Mouse (Mus musculus) limb, embryonic 10.5 days (tissue): Measurements from ENCODE around the gene Nrde2. TPM values are rescaled to one million over a fixed set of nuclear protein-coding genes. Genes with fewer than 3 reads are reported as not detected.
"Not testable (repeated sequence)": the region's sequence is repeated elsewhere in the genome, so short reads cannot be mapped to it uniquely, and the experiment has no call there.

ENCODE experiments used
- DNase-seq: peaks from one replicate; pipeline ENCODE4 v3.0.0-alpha.2; 2017; ENCODE audit warnings: low spot score
- H3K27ac ChIP-seq: fragments of 300-500 bp; sonication (generic); 2 replicates; pipeline ENCODE4 v1.5.1; 2016; ENCODE audit warnings: mild to moderate bottlenecking
- H3K27me3 ChIP-seq: fragments of 300-500 bp; sonication (generic); 2 replicates; pipeline ENCODE4 v1.6.1; 2016; ENCODE audit warnings: low read depth, mild to moderate bottlenecking; ENCODE audit not compliant: poor library complexity, severe bottlenecking
- H3K36me3 ChIP-seq: fragments of 300-500 bp; sonication (generic); 2 replicates; pipeline ENCODE4 v1.6.1; 2016; ENCODE audit warnings: mild to moderate bottlenecking, moderate library complexity
- H3K4me1 ChIP-seq: fragments of 300-500 bp; sonication (generic); 2 replicates; pipeline ENCODE4 v1.6.1; 2016
- H3K4me3 ChIP-seq: fragments of 300-500 bp; sonication (generic); 2 replicates; pipeline ENCODE4 v1.5.1; 2016; ENCODE audit warnings: mild to moderate bottlenecking, moderate library complexity
- H3K9me3 ChIP-seq: fragments of 300-500 bp; sonication (generic); replicated peaks from 2 replicates; pipeline ENCODE4 v1.6.1; 2016; ENCODE audit warnings: mild to moderate bottlenecking
- WGBS: fragments of 180-500 bp; shearing (Covaris S2); methylation state at CpG from one replicate; pipeline ENCODE4 v1.1.7; 2016; 5-methylcytosine and 5-hydroxymethylcytosine counted together
- polyA plus RNA-seq: library from polyadenylated mRNA; unstranded; fragments of >200 nt; fragmentation: Nextera tagmentation; extraction: Ambion mirVana; gene quantifications from 2 replicates; pipeline ENCODE4 v1.2.1, GENCODE M21; 2016

Nrde2 gene
- polyA plus RNA-seq, 1 experiment from 2014 or later = 16.3 TPM

DNA sequence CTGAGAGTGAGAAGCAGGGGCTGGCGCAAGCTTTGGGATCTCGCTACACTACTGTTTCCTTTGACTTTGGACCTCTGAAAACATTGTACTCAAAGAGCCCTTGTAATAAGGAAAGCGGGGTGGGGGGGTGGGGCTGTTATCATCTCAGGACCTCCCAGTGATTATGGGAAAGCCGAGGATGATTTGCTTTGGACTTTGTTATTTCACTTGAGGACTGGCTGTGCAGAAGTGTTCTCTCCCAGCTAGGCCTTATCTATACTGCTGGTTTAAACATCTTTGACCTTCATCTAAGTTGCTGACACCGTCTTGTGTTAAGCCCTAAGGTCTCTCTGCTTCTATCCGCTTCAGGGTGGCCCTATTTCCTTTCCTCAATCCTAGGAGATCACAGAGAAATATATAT is 31.3 kb upstream of the Nrde2 start:
- Histone ChIP-seq H3K36me3 (no peaks in the 10 kb centered on the region), H3K9me3 (no peaks in the 10 kb centered on the region), H3K4me3 (no peak overlapping the region), H3K27me3 (no peaks in the 10 kb centered on the region), H3K27ac (no peak overlapping the region), H3K4me1 (peaks cover 14% of the 10 kb centered on the region; the same call in 1 of the 2 replicates)
- no peak for DNase-seq
- WGBS = 89% methylated on average over 6 of the region's 6 CpGs

GRCm38 (mm10) chr12:100187756-100188430 is 28.4 kb upstream of the Nrde2 start:
- Histone ChIP-seq H3K9me3 (no peaks in the 10 kb centered on the region), H3K4me3 (peak overlapping the region; percentile 70), H3K27me3 (no peaks in the 10 kb centered on the region), H3K4me1 (peaks cover 21% of the 10 kb centered on the region), H3K27ac (peak overlapping the region; percentile 98), H3K36me3 (no peaks in the 10 kb centered on the region)
- 2% methylated on average over 29 of the region's 29 CpGs for WGBS
- no peak for DNase-seq

DNA sequence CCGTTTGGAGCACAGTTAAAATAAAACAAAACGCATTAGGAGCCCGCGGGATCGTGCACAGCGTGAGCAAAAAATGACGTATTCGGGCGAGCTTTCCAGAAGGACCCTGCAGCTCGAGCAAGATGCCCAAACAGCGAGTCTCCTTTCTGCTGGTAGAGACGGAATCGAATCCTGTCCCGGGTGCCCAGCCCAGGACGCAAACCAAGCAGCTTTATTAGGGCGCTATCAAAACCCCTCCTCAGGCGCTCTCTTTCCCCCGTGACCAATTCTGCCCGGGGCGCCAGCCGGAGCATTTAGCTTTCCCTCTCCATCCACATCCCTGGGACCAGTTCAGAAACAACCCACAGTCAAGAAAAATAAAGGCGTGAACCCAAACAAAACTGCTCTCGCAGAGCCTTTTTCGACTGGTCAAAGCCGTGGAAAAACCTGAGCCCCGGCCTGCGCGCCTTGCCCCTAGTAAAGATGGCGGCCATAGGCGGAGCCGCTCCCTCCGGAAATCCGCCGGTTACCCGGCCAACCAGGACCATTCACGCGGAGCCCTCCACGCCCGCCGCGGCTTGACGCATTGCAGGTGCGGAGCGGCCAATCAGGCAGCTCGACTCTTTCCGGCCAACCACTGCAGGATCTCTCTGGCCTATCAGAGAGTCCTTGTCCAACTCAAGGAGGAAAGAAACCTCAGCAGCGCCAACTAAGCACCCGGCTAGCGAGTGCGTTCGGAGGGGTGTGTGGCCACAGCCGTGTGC is 27.7 kb upstream of the Nrde2 start:
- Histone ChIP-seq H3K27me3 (no peaks in the 10 kb centered on the region), H3K36me3 (no peaks in the 10 kb centered on the region), H3K9me3 (no peaks in the 10 kb centered on the region), H3K4me1 (peaks cover 21% of the 10 kb centered on the region), H3K27ac (peak overlapping the region; percentile 98), H3K4me3 (peak overlapping the region; percentile 70)
- WGBS = under 1% methylated on average over 52 of the region's 52 CpGs
- DNase-seq = peak; percentile 99

DNA sequence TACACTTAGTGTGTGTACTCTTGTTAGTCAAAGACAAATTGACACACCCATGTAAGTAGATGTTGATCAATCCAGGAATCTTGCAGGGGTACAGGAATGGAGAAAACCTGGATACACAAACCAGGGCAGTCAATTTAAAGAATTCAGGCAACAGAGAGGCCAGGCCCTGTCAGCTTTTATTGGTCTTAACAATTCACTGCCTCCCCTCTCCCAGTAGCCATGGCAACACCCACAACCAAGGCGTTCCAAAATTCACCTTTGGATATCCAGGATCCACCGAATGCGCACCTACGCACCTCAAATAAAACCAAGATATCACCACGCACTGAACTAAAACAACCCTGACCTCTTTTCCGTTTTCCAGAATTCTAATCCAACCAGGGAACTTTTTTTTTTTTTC is 26.9 kb upstream of the Nrde2 start:
- H3K9me3 ChIP-seq = no peaks in the 10 kb centered on the region
- H3K27me3 ChIP-seq = no peaks in the 10 kb centered on the region
- DNase-seq = peak; percentile 64
- peak overlapping the region; percentile 70 for H3K4me3 ChIP-seq
- H3K27ac ChIP-seq = peak overlapping the region; percentile 98
- H3K4me1 ChIP-seq = peaks cover 23% of the 10 kb centered on the region
- no peaks in the 10 kb centered on the region for H3K36me3 ChIP-seq
- 9% methylated on average over 6 of the region's 6 CpGs for WGBS

DNA sequence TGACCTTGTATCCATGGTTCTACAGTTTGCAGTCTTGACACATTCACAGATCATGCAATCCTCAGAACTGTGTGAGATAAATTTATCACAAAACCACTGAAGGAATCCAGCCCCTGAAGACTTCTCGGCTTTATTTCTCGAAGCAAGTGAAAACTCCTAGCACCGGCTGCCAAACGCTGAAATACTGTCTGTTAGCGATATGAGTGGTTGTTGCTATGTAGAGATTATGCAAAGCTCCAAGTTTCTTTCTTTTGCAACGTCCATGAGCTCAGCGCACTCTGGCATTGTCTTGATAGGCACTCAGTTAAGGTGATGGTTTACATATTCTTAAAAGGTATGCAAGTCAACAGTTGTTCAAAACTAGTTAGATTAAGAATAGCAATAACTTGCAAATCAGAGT is 26.4 kb upstream of the Nrde2 start:
- Histone ChIP-seq H3K27ac (peak overlapping the region; percentile 98), H3K4me1 (peaks cover 27% of the 10 kb centered on the region), H3K9me3 (no peaks in the 10 kb centered on the region), H3K4me3 (no peak overlapping the region), H3K36me3 (no peaks in the 10 kb centered on the region), H3K27me3 (no peaks in the 10 kb centered on the region)
- DNase-seq = no peak
- WGBS = 84% methylated on average over 7 of the region's 7 CpGs

DNA sequence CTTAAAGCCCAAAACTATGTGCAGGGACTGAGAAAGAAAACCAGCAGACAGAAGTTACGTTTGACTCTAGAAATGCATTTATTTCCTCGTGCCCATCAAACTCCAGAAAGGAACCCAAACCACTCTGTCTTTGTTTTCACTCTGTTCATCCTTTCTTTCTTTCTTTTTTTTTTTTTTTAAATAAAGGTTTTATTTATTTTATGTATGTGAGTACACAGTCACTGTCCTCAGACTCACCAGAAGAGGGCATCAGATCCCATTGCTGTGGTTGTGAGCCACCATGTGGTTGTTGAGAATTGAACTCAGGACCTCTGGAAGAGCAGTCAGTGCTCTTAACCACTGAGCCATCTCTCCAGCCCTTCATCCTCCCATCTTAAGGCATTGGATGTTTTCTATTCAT is 25.5 kb upstream of the Nrde2 start:
- DNase-seq, H3K36me3 ChIP-seq, H3K27me3 ChIP-seq, H3K27ac ChIP-seq, H3K9me3 ChIP-seq, H3K4me3 ChIP-seq: not testable (repeated sequence)
- H3K4me1 ChIP-seq = peaks cover 30% of the 10 kb centered on the region
- 90% methylated on average over 2 of the region's 2 CpGs for WGBS

GRCm38 (mm10) chr12:100183970-100184369 is 24.5 kb upstream of the Nrde2 start:
- WGBS = 48% methylated on average over 5 of the region's 5 CpGs
- Histone ChIP-seq H3K4me1 (peaks cover 34% of the 10 kb centered on the region), H3K4me3 (no peak overlapping the region), H3K27me3 (no peaks in the 10 kb centered on the region), H3K27ac (no peak overlapping the region), H3K9me3 (no peaks in the 10 kb centered on the region), H3K36me3 (no peaks in the 10 kb centered on the region)
- no peak for DNase-seq

DNA sequence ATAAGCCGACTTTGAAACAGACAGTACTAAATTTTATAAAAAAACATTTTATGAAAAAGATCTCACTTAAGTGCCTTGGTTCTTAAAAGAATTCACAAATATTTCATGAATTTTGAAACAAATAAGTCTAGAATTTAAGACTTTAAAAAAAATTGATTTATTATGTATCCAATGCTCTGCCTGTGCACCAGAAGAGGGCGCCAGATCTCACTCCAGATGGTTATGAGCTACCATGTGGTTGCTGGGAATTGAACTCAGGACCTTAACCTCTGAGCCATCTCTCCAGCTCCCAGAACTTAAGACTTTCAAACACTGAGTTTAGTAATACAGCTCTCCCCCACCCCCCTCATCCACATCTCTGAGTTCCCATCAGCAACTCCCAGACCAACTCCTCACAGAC is 23.2 kb upstream of the Nrde2 start:
- Histone ChIP-seq H3K27me3 (no peaks in the 10 kb centered on the region), H3K36me3 (no peaks in the 10 kb centered on the region), H3K27ac (no peak overlapping the region), H3K4me1 (peaks cover 39% of the 10 kb centered on the region), H3K9me3 (no peaks in the 10 kb centered on the region), H3K4me3 (no peak overlapping the region)
- DNase-seq = no peak
- WGBS = 83% methylated on average over 2 of the region's 2 CpGs

DNA sequence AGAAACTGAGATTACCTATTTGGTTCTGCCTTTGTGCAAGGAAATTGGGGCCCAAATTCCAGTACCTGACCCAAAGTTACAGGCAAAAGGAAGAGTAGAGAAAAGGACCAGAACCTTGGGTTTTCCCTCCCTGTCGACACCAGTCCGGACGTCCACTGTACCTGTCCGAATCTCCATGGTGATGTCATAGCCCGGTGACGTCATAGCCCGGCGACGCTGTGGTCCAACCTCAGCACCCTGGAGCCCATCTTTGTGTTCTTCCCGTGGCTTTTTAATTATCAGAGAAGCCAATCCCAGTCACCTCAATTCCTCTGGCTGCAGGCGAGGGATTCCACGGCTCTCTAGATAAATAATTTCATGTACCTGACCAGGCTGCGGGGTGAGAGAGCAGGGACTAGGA is 21.3 kb upstream of the Nrde2 start:
- no peak for DNase-seq
- 91% methylated on average over 13 of the region's 13 CpGs for WGBS

GRCm38 (mm10) chr12:100178898-100179440 is 19.5 kb upstream of the Nrde2 start:
- 40% methylated on average over 6 of the region's 6 CpGs for WGBS
- Histone ChIP-seq H3K9me3 (no peaks in the 10 kb centered on the region), H3K4me1 (peaks cover 53% of the 10 kb centered on the region), H3K27me3 (no peaks in the 10 kb centered on the region), H3K36me3 (no peaks in the 10 kb centered on the region), H3K4me3 (no peak overlapping the region), H3K27ac (no peak overlapping the region)
- DNase-seq = no peak

More for the DNA sequence above, 21.3 kb upstream of the Nrde2 start:
- Histone ChIP-seq H3K4me1 (peaks cover 50% of the 10 kb centered on the region), H3K4me3 (no peak overlapping the region), H3K27me3 (no peaks in the 10 kb centered on the region), H3K36me3 (no peaks in the 10 kb centered on the region), H3K27ac (no peak overlapping the region), H3K9me3 (no peaks in the 10 kb centered on the region)

DNA sequence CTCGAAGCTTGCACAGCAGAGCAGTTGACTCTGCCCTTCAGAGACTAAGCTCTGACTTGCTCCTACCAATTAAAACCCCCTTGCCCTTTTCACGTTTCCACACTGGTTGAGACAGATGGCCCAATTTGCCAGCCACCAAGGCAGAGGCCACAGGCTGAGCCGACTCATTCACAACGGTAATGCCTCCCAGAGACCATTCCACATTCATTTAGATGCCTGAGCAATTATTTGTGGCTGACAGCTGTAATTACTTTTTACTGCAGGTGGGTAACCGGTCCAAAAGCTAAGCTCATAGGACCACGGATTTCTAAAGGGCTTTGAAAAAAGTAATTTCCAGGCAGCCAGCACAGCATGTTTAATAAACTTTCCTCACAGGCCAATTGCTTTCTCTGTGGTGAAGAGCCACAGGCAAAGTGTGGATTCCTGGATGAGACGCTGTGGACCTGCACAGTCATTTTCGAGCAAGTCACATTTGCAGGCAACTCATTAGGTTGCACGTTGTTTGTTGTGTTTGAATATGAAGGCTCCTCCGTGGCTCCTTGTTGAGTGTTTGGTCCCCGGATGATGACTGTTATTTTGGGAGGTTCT is 17.1 kb upstream of the Nrde2 start:
- WGBS = 37% methylated on average over 11 of the region's 11 CpGs
- no peaks in the 10 kb centered on the region for H3K27me3 ChIP-seq
- DNase-seq = peak; percentile 54
- H3K9me3 ChIP-seq = no peaks in the 10 kb centered on the region
- no peak overlapping the region for H3K4me3 ChIP-seq
- no peaks in the 10 kb centered on the region for H3K36me3 ChIP-seq
- H3K27ac ChIP-seq = peak overlapping the region; percentile 74
- peaks cover 50% of the 10 kb centered on the region for H3K4me1 ChIP-seq

GRCm38 (mm10) chr12:100172481-100172880 is 13.0 kb upstream of the Nrde2 start:
- H3K36me3 ChIP-seq = no peaks in the 10 kb centered on the region
- peaks cover 36% of the 10 kb centered on the region for H3K4me1 ChIP-seq
- H3K27me3 ChIP-seq = no peaks in the 10 kb centered on the region
- WGBS = 85% methylated on average over 7 of the region's 7 CpGs
- H3K9me3 ChIP-seq = no peaks in the 10 kb centered on the region
- no peak for DNase-seq
- no peak overlapping the region for H3K4me3 ChIP-seq
- no peak overlapping the region for H3K27ac ChIP-seq
